Mouse (Mus musculus) cerebellum, adult 2 months (tissue): ENCODE results near the gene Ppm1n.

Experiments
- CTCF ChIP-seq: fragments of 200-500 bp; IDR thresholded peaks from 2 replicates; pipeline ENCODE4 v1.5.1; 2011; ENCODE audit warnings: low read depth, mild to moderate bottlenecking, control low read depth, low read length, moderate library complexity, borderline replicate concordance; ENCODE audit not compliant: insufficient read depth
- POLR2A ChIP-seq: fragments of 200-500 bp; IDR thresholded peaks from 2 replicates; pipeline ENCODE4 v1.6.1; 2011; ENCODE audit warnings: low read length, control low read depth, borderline replicate concordance; ENCODE audit not compliant: insufficient read depth

DNA sequence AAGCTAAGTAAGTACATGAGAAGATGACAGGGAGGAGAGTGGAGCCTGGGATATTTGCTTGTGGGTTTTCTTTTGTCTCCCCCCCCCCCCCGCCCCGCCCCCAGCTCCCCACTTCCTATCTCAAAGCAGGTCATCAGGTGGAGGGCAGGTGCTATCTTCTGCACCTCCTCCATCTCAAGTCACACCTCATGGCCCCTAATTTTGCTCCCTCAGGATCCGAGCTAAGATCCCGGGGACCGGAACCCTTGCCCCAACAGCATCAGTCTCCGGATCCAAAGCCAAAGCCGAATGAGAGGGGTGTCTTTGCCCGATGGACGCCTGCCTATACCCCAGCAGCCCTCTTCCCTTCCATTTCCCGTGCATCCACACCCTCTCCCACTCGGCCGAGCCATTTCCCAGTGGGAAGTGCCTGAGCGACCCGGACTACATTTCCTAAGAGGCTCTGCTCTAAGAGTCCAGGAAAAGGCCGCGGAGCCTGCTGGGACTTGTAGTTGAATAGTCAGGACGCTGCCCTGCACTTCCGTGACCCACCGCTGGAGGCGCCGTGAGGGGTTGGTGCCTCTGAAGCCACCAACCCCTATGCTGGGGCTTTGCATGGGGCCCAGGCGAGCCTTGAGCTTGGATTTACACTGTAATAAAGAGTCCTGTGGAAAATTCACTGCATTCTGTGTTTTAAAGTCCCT lies 15.8 kb upstream of the Ppm1n start:
- TF ChIP-seq CTCF: peak; percentile 87
- TF ChIP-seq POLR2A: peak; percentile 29; the same call in 1 of the 2 replicates
